Mouse (Mus musculus) megakaryocyte progenitor cell, adult 5-6 weeks (primary cell): ENCODE measurements around the gene Bmp5. TPM values are rescaled to one million over a fixed set of nuclear protein-coding genes. Genes with fewer than 3 reads are reported as not detected.

Experiments used
- ATAC-seq: replicated peaks from 2 replicates; pipeline ENCODE4 v1.8.0; 2016; ENCODE audit warnings: mild to moderate bottlenecking, moderate TSS enrichment, inconsistent platforms; ENCODE audit not compliant: poor library complexity
- total RNA-seq, 2 experiments: library from RNA; stranded (forward) in 1 of 2; stranded (reverse) in 1 of 2; fragments of 157-497, 149-512 nt in 1 of 2; fragments of 200-1000 nt in 1 of 2; gene quantifications; 2 replicates each; pipeline versions ENCODE4 v1.2.3 to v1.2.4; 2015 to 2017

The Bmp5 gene
- total RNA-seq, 2 experiments from 2014 or later, result not detected

GRCm38 (mm10) chr9:75944663-75945062 lies 169.5 kb downstream of the Bmp5 start:
- no peak for ATAC-seq

Other genes with a start within 250 kb of the Bmp5 start
- 55.9 and 61.1 TPM in 2 replicates for gene Tmod3, start 215.7 kb upstream of the Bmp5 start, total RNA-seq (2015)
- 58.7 and 61.6 TPM in 2 replicates for gene Tmod3, start 215.7 kb upstream of the Bmp5 start, total RNA-seq (2017)
- 0.02 TPM in 1 of 2 replicates, not detected in the other for gene Tmod2, start 164.0 kb upstream of the Bmp5 start, total RNA-seq (2015)
- gene Tmod2, start 164.0 kb upstream of the Bmp5 start, total RNA-seq (2017), result 0.10 TPM in 1 of 2 replicates, not detected in the other
- 3.1 and 4.6 TPM in 2 replicates for gene Lysmd2, start 149.6 kb upstream of the Bmp5 start, total RNA-seq (2015)
- 1.6 and 1.9 TPM in 2 replicates for gene Lysmd2, start 149.6 kb upstream of the Bmp5 start, total RNA-seq (2017)
- not detected in 2 replicates for gene Scg3, start 91.3 kb upstream of the Bmp5 start, total RNA-seq (2015)
- gene Scg3, start 91.3 kb upstream of the Bmp5 start, total RNA-seq (2017), result not detected in 2 replicates
- not detected in 2 replicates for gene Hmgcll1, start 239.5 kb downstream of the Bmp5 start, total RNA-seq (2015)
- 1.5 TPM in 1 of 2 replicates, not detected in the other for gene Hmgcll1, start 239.5 kb downstream of the Bmp5 start, total RNA-seq (2017)